Mouse (Mus musculus): Measurements from ENCODE around the gene Lipa.

Lipa gene

GRCm38 (mm10) chr19:34450784-34451370, 76.4 kb downstream of the Lipa start:
- no peak for DNase-seq

GRCm38 (mm10) chr19:34448851-34449250, 78.4 kb downstream of the Lipa start:
- no peak for DNase-seq

- DNase-seq = no peak
These were observed 81.8 kb downstream of the Lipa start for GRCm38 (mm10) chr19:34445410-34446012.

- DNase-seq = no peak
These were observed 82.5 kb downstream of the Lipa start for GRCm38 (mm10) chr19:34444785-34445184.
